Comparison of ENCODE assay signal across 17 mouse cellular contexts in the genomic region with DNA sequence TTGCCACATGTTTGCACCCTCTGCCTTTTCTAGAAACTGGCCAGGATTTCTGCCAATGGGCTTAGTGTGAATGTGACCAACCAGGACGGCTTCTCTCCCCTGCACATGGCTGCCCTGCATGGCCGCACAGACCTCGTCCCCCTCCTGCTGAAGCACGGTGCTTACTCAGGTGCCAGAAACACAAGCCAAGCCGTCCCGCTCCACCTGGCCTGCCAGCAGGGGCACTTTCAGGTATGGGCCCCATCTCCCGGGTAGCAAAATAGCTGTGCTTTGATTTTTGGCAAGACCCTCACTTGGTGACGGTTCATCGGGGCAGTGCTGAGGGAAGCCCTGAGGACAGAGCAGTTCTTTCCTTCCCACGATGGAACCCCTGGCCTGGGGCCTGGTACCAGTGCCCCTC. TPM values are rescaled to one million over a fixed set of nuclear protein-coding genes. Genes with fewer than 3 reads are reported as not detected.
DNase-seq lines count a peak whose midpoint lies in the region; ATAC-seq and TF ChIP-seq lines count a peak whose summit lies in the region.
"Had no signal": no experiment of that assay in that cellular context is flagged by ENCODE, and none has a peak within 500 bp of the region (broad histone marks: within the 10 kb centered on the region; RNA-seq: fewer than 3 reads in every experiment).

No protein-coding gene starts in this region.

- DNase-seq in cerebellum, adult 11-12 months = peak; percentile 65
- no peak for DNase-seq in cerebellum, postnatal 4 days (ENCODE audit: low spot score in 2 of 2)
- no peak for DNase-seq in midbrain, postnatal 0 days (ENCODE audit: low spot score)
- no peak for DNase-seq in midbrain, embryonic 10.5 days (ENCODE audit: low spot score)
- peak; percentile 20 for DNase-seq in cerebellum, adult 8-10 months
- DNase-seq in cerebellum, postnatal 25 days = peak; percentile 54 to 67
- no peak for DNase-seq in thymus, postnatal 14 days
- no peak for DNase-seq in embryo, embryonic 10.5 days (ENCODE audit: low spot score)
- DNase-seq: adrenal gland, postnatal 14 days; gastrocnemius, postnatal 36 days; heart, adult 11 months; heart, postnatal 4 days; kidney, adult 18-20 months had no signal

- no peak overlapping the region for H3K4me2 ChIP-seq in midbrain, postnatal 0 days (ENCODE audit: low read depth, low read length, poor library complexity, severe bottlenecking)
- H3K4me2 ChIP-seq: forebrain, embryonic 15.5 days; heart, embryonic 13.5 days; hindbrain, embryonic 12.5 days had no signal

- H3K27me3 ChIP-seq in midbrain, postnatal 0 days (ENCODE audit: insufficient read depth, low read length) = no peaks in the 10 kb centered on the region
- no peaks in the 10 kb centered on the region for H3K27me3 ChIP-seq in midbrain, embryonic 10.5 days (ENCODE audit: low read depth, poor library complexity, severe bottlenecking)
- H3K27me3 ChIP-seq: forebrain, embryonic 15.5 days; heart, embryonic 13.5 days; hindbrain, embryonic 12.5 days had no signal

- no peak overlapping the region for H3K27ac ChIP-seq in midbrain, postnatal 0 days (ENCODE audit: low read depth, low read length)
- no peak overlapping the region for H3K27ac ChIP-seq in midbrain, embryonic 10.5 days (replicated peaks)
- H3K27ac ChIP-seq: forebrain, embryonic 15.5 days; heart, embryonic 13.5 days; hindbrain, embryonic 12.5 days; hindbrain, postnatal 0 days had no signal

- ATAC-seq in midbrain, postnatal 0 days (ENCODE audit: low FRiP score) = 0 out of 2 replicates have a peak, but pooled peaks have one; percentile 47
- ATAC-seq: forebrain, embryonic 15.5 days had no signal

- H3K9me3 ChIP-seq in midbrain, postnatal 0 days (ENCODE audit: low read length) = no peaks in the 10 kb centered on the region
- H3K9me3 ChIP-seq in midbrain, embryonic 10.5 days (replicated peaks) = no peaks in the 10 kb centered on the region; the same call in 1 of the 2 replicates
- H3K9me3 ChIP-seq: forebrain, embryonic 15.5 days; hindbrain, embryonic 12.5 days had no signal

- TF ChIP-seq CTCF in midbrain, postnatal 0 days (IDR thresholded peaks at IDR 0.05) = no peak

- WGBS in midbrain, postnatal 0 days = 97% methylated on average over 10 of the region's 10 CpGs
- 92% methylated on average over 10 of the region's 10 CpGs for WGBS in midbrain, embryonic 10.5 days

- H3K4me3 ChIP-seq in midbrain, postnatal 0 days (ENCODE audit: low read depth, low read length) = no peak overlapping the region
- H3K4me3 ChIP-seq in midbrain, embryonic 10.5 days = no peak overlapping the region
- H3K4me3 ChIP-seq: forebrain, embryonic 15.5 days; heart, embryonic 13.5 days; hindbrain, embryonic 12.5 days had no signal

- H3K9ac ChIP-seq in midbrain, postnatal 0 days (replicated peaks; ENCODE audit: low read length, poor library complexity, severe bottlenecking) = no peak overlapping the region
- H3K9ac ChIP-seq: forebrain, embryonic 15.5 days; heart, embryonic 13.5 days; hindbrain, embryonic 12.5 days had no signal

- no peaks in the 10 kb centered on the region for H3K4me1 ChIP-seq in midbrain, postnatal 0 days (ENCODE audit: insufficient read depth, low read length)
- H3K4me1 ChIP-seq in midbrain, embryonic 10.5 days = no peaks in the 10 kb centered on the region
- H3K4me1 ChIP-seq: forebrain, embryonic 15.5 days; heart, embryonic 13.5 days had no signal

- H3K36me3 ChIP-seq in midbrain, postnatal 0 days (ENCODE audit: insufficient read depth, low read length) = peaks cover 31% of the 10 kb centered on the region
- H3K36me3 ChIP-seq in midbrain, embryonic 10.5 days = peaks cover 87% of the 10 kb centered on the region

RNA-seq across cellular contexts. Expression of a gene that starts 19.9 kb away (rescaled TPM):
- total RNA-seq in midbrain, postnatal 0 days (2014; rRNA removed) = 53.3 and 78.3 TPM in 2 replicates
- 255 and 280 TPM in 2 replicates for polyA plus RNA-seq in midbrain, postnatal 0 days (2015; fragmentation: Nextera tagmentation; extraction: Ambion mirVana)
- 307 and 342 TPM in 2 replicates for polyA plus RNA-seq in midbrain, embryonic 10.5 days (2016; fragmentation: Nextera tagmentation; extraction: Ambion mirVana)

RNA-seq across cellular contexts. Expression of a gene that starts 41.3 kb away (rescaled TPM):
- total RNA-seq in midbrain, postnatal 0 days (2014; rRNA removed) = 17.9 and 24.7 TPM in 2 replicates
- 11.4 and 11.9 TPM in 2 replicates for polyA plus RNA-seq in midbrain, postnatal 0 days (2015; fragmentation: Nextera tagmentation; extraction: Ambion mirVana)
- polyA plus RNA-seq in midbrain, embryonic 10.5 days (2016; fragmentation: Nextera tagmentation; extraction: Ambion mirVana) = 37.7 and 39.2 TPM in 2 replicates

RNA-seq across cellular contexts. Expression of a gene that starts 42.0 kb away (rescaled TPM):
- total RNA-seq in midbrain, postnatal 0 days (2014; rRNA removed) = 0.11 and 0.24 TPM in 2 replicates
- 0.05 TPM in 1 of 2 replicates, not detected in the other for polyA plus RNA-seq in midbrain, postnatal 0 days (2015; fragmentation: Nextera tagmentation; extraction: Ambion mirVana)
- 0.29 and 0.64 TPM in 2 replicates for polyA plus RNA-seq in midbrain, embryonic 10.5 days (2016; fragmentation: Nextera tagmentation; extraction: Ambion mirVana)

Comparison
In these comparisons a context has a peak if more than half of its experiments do, and no peak if none do; other contexts are left out.
1. DNase-seq: peak in cerebellum, adult 11-12 months (single experiment), cerebellum, adult 8-10 months (single experiment) and cerebellum, postnatal 25 days (2 of 2); none in cerebellum, postnatal 4 days (0 of 2), midbrain, postnatal 0 days (single experiment), midbrain, embryonic 10.5 days (single experiment), thymus, postnatal 14 days (single experiment) and embryo, embryonic 10.5 days (single experiment).